Mouse (Mus musculus) liver, postnatal 0 days (tissue): Measurements from ENCODE around the gene Cela1.

Experiments
- CTCF ChIP-seq: sonication (generic); IDR thresholded peaks from 2 replicates; pipeline ENCODE4 v1.5.1; 2016; ENCODE audit warnings: antibody characterized with exemption, low read depth
- EP300 ChIP-seq: IDR thresholded peaks from 2 replicates; pipeline ENCODE4 v1.6.1; 2016; ENCODE audit warnings: antibody characterized with exemption, low read depth, mild to moderate bottlenecking

DNA sequence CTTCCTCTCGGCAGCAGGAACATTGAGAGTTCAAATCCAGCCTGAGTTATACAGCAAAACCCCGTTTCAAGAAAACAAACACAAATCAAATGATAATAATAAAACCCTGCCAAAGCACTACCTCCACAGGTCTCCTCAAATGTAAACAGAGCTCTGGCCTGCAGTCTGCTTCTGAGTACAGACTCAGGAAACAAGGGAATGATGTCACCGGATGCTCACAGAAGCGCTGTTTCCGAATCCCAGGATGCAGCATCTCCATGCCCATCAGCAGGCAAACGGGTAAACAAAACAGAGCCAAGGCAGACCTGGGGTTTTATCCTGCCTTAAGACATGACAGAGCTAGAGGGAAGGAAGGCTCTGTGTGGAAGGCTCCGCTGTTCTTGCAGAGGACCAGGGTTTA lies 58.9 kb downstream of the Cela1 start:
- TF ChIP-seq CTCF (no peak), EP300 (no peak)
